Mouse (Mus musculus): ENCODE data around the gene Krt24. TPM values are rescaled to one million over a fixed set of nuclear protein-coding genes. Genes with fewer than 3 reads are reported as not detected.
A peak's percentile ranks its signal among the peaks of the same experiment; 100 is the strongest.

The Krt24 gene
- polyA plus RNA-seq, 1 experiment = 0.44 TPM

GRCm38 (mm10) chr11:99276786-99277185, 8.3 kb downstream of the Krt24 start:
- WGBS = 53% methylated on average over 7 of the region's 7 CpGs
- no peak overlapping the region for H3K4me3 ChIP-seq (replicated peaks; ENCODE audit: insufficient read depth, low read depth, low read length)
- no peak overlapping the region for H3K27ac ChIP-seq (ENCODE audit: insufficient read depth, low read length)
- H3K27me3 ChIP-seq (ENCODE audit: control insufficient read depth, insufficient read depth, low read length) = no peaks in the 10 kb centered on the region
- no peak for DNase-seq
- TF ChIP-seq POLR2A (IDR thresholded peaks at IDR 0.05; ENCODE audit: borderline replicate concordance, insufficient read depth, low read length) = no peak
- H3K4me1 ChIP-seq (ENCODE audit: control insufficient read depth, insufficient read depth, low read length) = peaks cover 15% of the 10 kb centered on the region

GRCm38 (mm10) chr11:99275624-99276023, 9.4 kb downstream of the Krt24 start:
- WGBS = 92% methylated on average over 6 of the region's 6 CpGs
- DNase-seq = no peak

GRCm38 (mm10) chr11:99272721-99273120, 12.3 kb downstream of the Krt24 start:
- no peak for DNase-seq
- Histone ChIP-seq H3K4me1 (ENCODE audit: control insufficient read depth, insufficient read depth, low read length) (no peaks in the 10 kb centered on the region; the same call in 1 of the 2 replicates), H3K27me3 (ENCODE audit: control insufficient read depth, insufficient read depth, low read length) (no peaks in the 10 kb centered on the region), H3K4me3 (replicated peaks; ENCODE audit: insufficient read depth, low read depth, low read length) (no peak overlapping the region), H3K27ac (ENCODE audit: insufficient read depth, low read length) (no peak overlapping the region)
- TF ChIP-seq CTCF (IDR thresholded peaks at IDR 0.05; ENCODE audit: borderline replicate concordance, insufficient read depth, low read depth, low read length) (no peak), POLR2A (IDR thresholded peaks at IDR 0.05; ENCODE audit: borderline replicate concordance, insufficient read depth, low read length) (no peak)
- WGBS = 89% methylated on average over 4 of the region's 4 CpGs

More at GRCm38 (mm10) chr11:99275624-99276023, 9.4 kb downstream of the Krt24 start:
- Histone ChIP-seq H3K4me1 (ENCODE audit: control insufficient read depth, insufficient read depth, low read length) (peaks cover 5% of the 10 kb centered on the region), H3K27ac (ENCODE audit: insufficient read depth, low read length) (no peak overlapping the region), H3K4me3 (replicated peaks; ENCODE audit: insufficient read depth, low read depth, low read length) (no peak overlapping the region), H3K27me3 (ENCODE audit: control insufficient read depth, insufficient read depth, low read length) (no peaks in the 10 kb centered on the region)
- TF ChIP-seq POLR2A (IDR thresholded peaks at IDR 0.05; ENCODE audit: borderline replicate concordance, insufficient read depth, low read length) (no peak), CTCF (IDR thresholded peaks at IDR 0.05; ENCODE audit: borderline replicate concordance, insufficient read depth, low read depth, low read length) (no peak)

- no peak for DNase-seq
- H3K27me3 ChIP-seq (ENCODE audit: control insufficient read depth, insufficient read depth, low read length) = no peaks in the 10 kb centered on the region
- WGBS = 78% methylated on average over 7 of the region's 7 CpGs
- peaks cover 7% of the 10 kb centered on the region; the same call in 1 of the 2 replicates for H3K4me1 ChIP-seq (ENCODE audit: control insufficient read depth, insufficient read depth, low read length)
- H3K4me3 ChIP-seq (replicated peaks; ENCODE audit: insufficient read depth, low read depth, low read length) = no peak overlapping the region
- H3K27ac ChIP-seq (ENCODE audit: insufficient read depth, low read length) = no peak overlapping the region
- no peak for TF ChIP-seq CTCF (IDR thresholded peaks at IDR 0.05; ENCODE audit: borderline replicate concordance, insufficient read depth, low read depth, low read length)
- no peak for TF ChIP-seq POLR2A (IDR thresholded peaks at IDR 0.05; ENCODE audit: borderline replicate concordance, insufficient read depth, low read length)
Observed at GRCm38 (mm10) chr11:99269192-99269591, 15.9 kb downstream of the Krt24 start.

GRCm38 (mm10) chr11:99265796-99266195, 19.3 kb downstream of the Krt24 start:
- no peaks in the 10 kb centered on the region for H3K27me3 ChIP-seq (ENCODE audit: control insufficient read depth, insufficient read depth, low read length)
- 23% methylated on average over 9 of the region's 9 CpGs for WGBS
- peak in 1 of 2 experiments; percentile 33 for DNase-seq
- peak overlapping the region; percentile 17; the same call in 1 of the 2 replicates for H3K27ac ChIP-seq (ENCODE audit: insufficient read depth, low read length)
- TF ChIP-seq POLR2A (IDR thresholded peaks at IDR 0.05; ENCODE audit: borderline replicate concordance, insufficient read depth, low read length) = no peak
- H3K4me1 ChIP-seq (ENCODE audit: control insufficient read depth, insufficient read depth, low read length) = peaks cover 10% of the 10 kb centered on the region; the same call in 1 of the 2 replicates
- H3K4me3 ChIP-seq (replicated peaks; ENCODE audit: insufficient read depth, low read depth, low read length) = no peak overlapping the region

GRCm38 (mm10) chr11:99265220-99265619, 19.8 kb downstream of the Krt24 start:
- no peak overlapping the region for H3K4me3 ChIP-seq (replicated peaks; ENCODE audit: insufficient read depth, low read depth, low read length)
- TF ChIP-seq POLR2A (IDR thresholded peaks at IDR 0.05; ENCODE audit: borderline replicate concordance, insufficient read depth, low read length) (no peak), CTCF (IDR thresholded peaks at IDR 0.05; ENCODE audit: borderline replicate concordance, insufficient read depth, low read depth, low read length) (no peak)
- H3K27me3 ChIP-seq (ENCODE audit: control insufficient read depth, insufficient read depth, low read length) = no peaks in the 10 kb centered on the region
- H3K4me1 ChIP-seq (ENCODE audit: control insufficient read depth, insufficient read depth, low read length) = peaks cover 10% of the 10 kb centered on the region; the same call in 1 of the 2 replicates
- DNase-seq = peak; percentile 78 to 88
- 15% methylated on average over 9 of the region's 9 CpGs for WGBS
- peak overlapping the region; percentile 63; the same call in 1 of the 2 replicates for H3K27ac ChIP-seq (ENCODE audit: insufficient read depth, low read length)

- Histone ChIP-seq H3K27me3 (ENCODE audit: control insufficient read depth, insufficient read depth, low read length) (no peaks in the 10 kb centered on the region), H3K4me3 (replicated peaks; ENCODE audit: insufficient read depth, low read depth, low read length) (no peak overlapping the region), H3K27ac (ENCODE audit: insufficient read depth, low read length) (no peak overlapping the region), H3K4me1 (ENCODE audit: control insufficient read depth, insufficient read depth, low read length) (peaks cover 11% of the 10 kb centered on the region)
- no peak for DNase-seq
- TF ChIP-seq POLR2A (IDR thresholded peaks at IDR 0.05; ENCODE audit: borderline replicate concordance, insufficient read depth, low read length) (no peak), CTCF (IDR thresholded peaks at IDR 0.05; ENCODE audit: borderline replicate concordance, insufficient read depth, low read depth, low read length) (peak; percentile 32; the same call in 1 of the 2 replicates)
- 80% methylated on average over 4 of the region's 4 CpGs for WGBS
Observed at GRCm38 (mm10) chr11:99256213-99256612, 28.8 kb downstream of the Krt24 start.

GRCm38 (mm10) chr11:99255316-99255715, 29.7 kb downstream of the Krt24 start:
- H3K4me1 ChIP-seq (ENCODE audit: control insufficient read depth, insufficient read depth, low read length) = peaks cover 12% of the 10 kb centered on the region
- H3K27ac ChIP-seq (ENCODE audit: insufficient read depth, low read length) = no peak overlapping the region
- no peak for TF ChIP-seq CTCF (IDR thresholded peaks at IDR 0.05; ENCODE audit: borderline replicate concordance, insufficient read depth, low read depth, low read length)
- no peak for TF ChIP-seq POLR2A (IDR thresholded peaks at IDR 0.05; ENCODE audit: borderline replicate concordance, insufficient read depth, low read length)
- no peak for DNase-seq
- no peak overlapping the region for H3K4me3 ChIP-seq (replicated peaks; ENCODE audit: insufficient read depth, low read depth, low read length)
- WGBS = 98% methylated on average over 8 of the region's 8 CpGs
- H3K27me3 ChIP-seq (ENCODE audit: control insufficient read depth, insufficient read depth, low read length) = no peaks in the 10 kb centered on the region

Data from cerebellum, adult 2 months (tissue).